Mouse (Mus musculus) heart, embryonic 13.5 days (tissue): Measurements from ENCODE around the gene Vmn1r107. TPM values are rescaled to one million over a fixed set of nuclear protein-coding genes. Genes with fewer than 3 reads are reported as not detected.
"Not testable (repeated sequence)": the region's sequence is repeated elsewhere in the genome, so short reads cannot be mapped to it uniquely, and the experiment has no call there.

Source experiments
- ATAC-seq: fragments of 200-750 bp; cut with Nextera tagmentation; 2 replicates; pipeline ENCODE4 v1.8.0; 2017; ENCODE audit warnings: moderate TSS enrichment; ENCODE audit not compliant: insufficient number of reproducible peaks, low FRiP score, low TSS enrichment; ENCODE audit errors: extremely low read depth
- H3K27ac ChIP-seq: fragments of 300-500 bp; sonication (generic); replicated peaks from 2 replicates; pipeline ENCODE4 v1.5.1; 2015; ENCODE audit warnings: moderate library complexity, mild to moderate bottlenecking, inconsistent platforms
- H3K27me3 ChIP-seq: fragments of 300-500 bp; sonication (generic); replicated peaks from 2 replicates; pipeline ENCODE4 v1.6.1; 2015; ENCODE audit warnings: mild to moderate bottlenecking, inconsistent platforms
- H3K36me3 ChIP-seq: fragments of 300-500 bp; sonication (generic); 2 replicates; pipeline ENCODE4 v1.6.1; 2015; ENCODE audit warnings: mild to moderate bottlenecking, inconsistent platforms
- H3K4me1 ChIP-seq: fragments of 300-500 bp; sonication (generic); 2 replicates; pipeline ENCODE4 v1.6.1; 2015; ENCODE audit warnings: inconsistent platforms
- H3K4me2 ChIP-seq: fragments of 300-500 bp; sonication (generic); 2 replicates; pipeline ENCODE4 v1.6.1; 2015; ENCODE audit warnings: inconsistent platforms, mild to moderate bottlenecking, moderate library complexity
- H3K4me3 ChIP-seq: fragments of 300-500 bp; sonication (generic); 2 replicates; pipeline ENCODE4 v1.5.1; 2015; ENCODE audit warnings: moderate library complexity, mild to moderate bottlenecking, inconsistent platforms
- H3K9ac ChIP-seq: fragments of 300-500 bp; sonication (generic); 2 replicates; pipeline ENCODE4 v1.6.1; 2015; ENCODE audit warnings: inconsistent platforms, mild to moderate bottlenecking, moderate library complexity
- H3K9me3 ChIP-seq: fragments of 300-500 bp; sonication (generic); 2 replicates; pipeline ENCODE4 v1.6.1; 2016; ENCODE audit warnings: inconsistent platforms
- WGBS: fragments of 180-500 bp; shearing (Covaris S2); methylation state at CpG from one replicate; pipeline ENCODE4 v1.1.7; 2015; ENCODE audit warnings: mixed read lengths; 5-methylcytosine and 5-hydroxymethylcytosine counted together
- polyA plus RNA-seq: library from polyadenylated mRNA; unstranded; fragments of >200 nt; fragmentation: Nextera tagmentation; extraction: Ambion mirVana; gene quantifications from 2 replicates; pipeline ENCODE4 v1.2.1, GENCODE M21; 2015

The Vmn1r107 gene
- polyA plus RNA-seq, result not detected in 2 replicates

GRCm38 (mm10) chr7:20668618-20669017 lies at the start of gene Vmn1r107:
TSS of gene Vmn1r107 (plus strand) at chr7:20668918.
- no CpG with 5 or more reads among the region's 3 CpGs for WGBS
- not testable (repeated sequence) for ATAC-seq, H3K4me3 ChIP-seq

GRCm38 (mm10) chr7:20703116-20703515 lies 34.4 kb downstream of the Vmn1r107 start, which contains the start of gene Vmn1r111:
TSS of gene Vmn1r111 (minus strand) at chr7:20703216.
- H3K9ac ChIP-seq, H3K4me2 ChIP-seq, H3K36me3 ChIP-seq, H3K27ac ChIP-seq, H3K4me1 ChIP-seq, H3K27me3 ChIP-seq, ATAC-seq, H3K9me3 ChIP-seq, H3K4me3 ChIP-seq: not testable (repeated sequence)
- no CpG with 5 or more reads among the region's 2 CpGs for WGBS

More at GRCm38 (mm10) chr7:20668618-20669017, at the start of gene Vmn1r107:
- not testable (repeated sequence) for H3K4me1 ChIP-seq, H3K9ac ChIP-seq, H3K27me3 ChIP-seq, H3K36me3 ChIP-seq, H3K4me2 ChIP-seq, H3K27ac ChIP-seq, H3K9me3 ChIP-seq

Other genes with a start within 250 kb of the Vmn1r107 start
- not detected in 2 replicates for gene Vmn1r101, start 226.3 kb upstream of the Vmn1r107 start, polyA plus RNA-seq
- not detected in 2 replicates for gene Gm10670, start 194.0 kb upstream of the Vmn1r107 start, polyA plus RNA-seq
- not detected in 2 replicates for gene Vmn1r103, start 158.4 kb upstream of the Vmn1r107 start, polyA plus RNA-seq
- not detected in 2 replicates for gene Vmn1r104, start 135.1 kb upstream of the Vmn1r107 start, polyA plus RNA-seq
- not detected in 2 replicates for gene Gm5726, start 123.2 kb upstream of the Vmn1r107 start, polyA plus RNA-seq
- gene Gm4141, start 92.7 kb upstream of the Vmn1r107 start, polyA plus RNA-seq, result not detected in 2 replicates
- not detected in 2 replicates for gene Gm4513, start 69.9 kb upstream of the Vmn1r107 start, polyA plus RNA-seq
- not detected in 2 replicates for gene Vmn1r111, start 34.3 kb downstream of the Vmn1r107 start, polyA plus RNA-seq
- not detected in 2 replicates for gene Gm10668, start 61.7 kb downstream of the Vmn1r107 start, polyA plus RNA-seq
- gene Vmn1r112, start 102.3 kb downstream of the Vmn1r107 start, polyA plus RNA-seq, result not detected in 2 replicates
- not detected in 2 replicates for gene Vmn1r113, start 118.4 kb downstream of the Vmn1r107 start, polyA plus RNA-seq
- not detected in 2 replicates for gene Vmn1r114, start 143.3 kb downstream of the Vmn1r107 start, polyA plus RNA-seq
- not detected in 2 replicates for gene Vmn1r115, start 176.1 kb downstream of the Vmn1r107 start, polyA plus RNA-seq
- not detected in 2 replicates for gene Vmn1r116, start 203.3 kb downstream of the Vmn1r107 start, polyA plus RNA-seq
- not detected in 2 replicates for gene Vmn1r117, start 215.2 kb downstream of the Vmn1r107 start, polyA plus RNA-seq
- gene Vmn1r118, start 243.4 kb downstream of the Vmn1r107 start, polyA plus RNA-seq, result not detected in 2 replicates